Mouse (Mus musculus) embryonic facial prominence, embryonic 15.5 days (tissue): ENCODE measurements around the gene Abca1. TPM values are rescaled to one million over a fixed set of nuclear protein-coding genes. Genes with fewer than 3 reads are reported as not detected.

Source experiments
- ATAC-seq: fragments of 200-750 bp; cut with Nextera tagmentation; 2 replicates; pipeline ENCODE4 v1.8.0; 2017; ENCODE audit warnings: low read depth, moderate TSS enrichment; ENCODE audit not compliant: insufficient number of reproducible peaks, low FRiP score, low TSS enrichment
- H3K27ac ChIP-seq: fragments of 300-500 bp; sonication (generic); replicated peaks from 2 replicates; pipeline ENCODE4 v1.5.1; 2015; ENCODE audit warnings: mild to moderate bottlenecking, inconsistent platforms
- H3K27me3 ChIP-seq: fragments of 300-500 bp; sonication (generic); 2 replicates; pipeline ENCODE4 v1.6.1; 2015; ENCODE audit warnings: inconsistent platforms
- H3K36me3 ChIP-seq: fragments of 300-500 bp; sonication (generic); 2 replicates; pipeline ENCODE4 v1.6.1; 2015; ENCODE audit warnings: mild to moderate bottlenecking, inconsistent platforms
- H3K4me1 ChIP-seq: fragments of 300-500 bp; sonication (generic); 2 replicates; pipeline ENCODE4 v1.6.1; 2015; ENCODE audit warnings: inconsistent platforms
- H3K4me2 ChIP-seq: fragments of 300-500 bp; sonication (generic); replicated peaks from 2 replicates; pipeline ENCODE4 v1.6.1; 2015; ENCODE audit warnings: mild to moderate bottlenecking, inconsistent platforms
- H3K4me3 ChIP-seq: fragments of 300-500 bp; sonication (generic); replicated peaks from 2 replicates; pipeline ENCODE4 v1.5.1; 2015; ENCODE audit warnings: mild to moderate bottlenecking, inconsistent platforms
- H3K9ac ChIP-seq: fragments of 300-500 bp; sonication (generic); 2 replicates; pipeline ENCODE4 v1.6.1; 2015; ENCODE audit warnings: inconsistent platforms
- H3K9me3 ChIP-seq: fragments of 300-500 bp; sonication (generic); replicated peaks from 2 replicates; pipeline ENCODE4 v1.6.1; 2016; ENCODE audit warnings: inconsistent platforms
- WGBS: fragments of 180-500 bp; shearing (Covaris S2); methylation state at CpG from one replicate; pipeline ENCODE4 v1.1.7; 2015; 5-methylcytosine and 5-hydroxymethylcytosine counted together
- polyA plus RNA-seq: library from polyadenylated mRNA; unstranded; fragments of >200 nt; fragmentation: Nextera tagmentation; extraction: Ambion mirVana; gene quantifications from 2 replicates; pipeline ENCODE4 v1.2.1, GENCODE M21; 2015

The Abca1 gene
- polyA plus RNA-seq, 1 experiment from 2014 or later, result 8.2 TPM

GRCm38 (mm10) chr4:53149644-53150043 is 10.1 kb downstream of the Abca1 start:
- no peak for ATAC-seq
- H3K4me1 ChIP-seq, result peaks cover 14% of the 10 kb centered on the region; the same call in 1 of the 2 replicates
- no peak overlapping the region for H3K4me3 ChIP-seq
- H3K27me3 ChIP-seq, result no peaks in the 10 kb centered on the region
- H3K36me3 ChIP-seq, result no peaks in the 10 kb centered on the region
- no peak overlapping the region for H3K4me2 ChIP-seq
- H3K27ac ChIP-seq, result no peak overlapping the region
- no peaks in the 10 kb centered on the region for H3K9me3 ChIP-seq
- 93% methylated on average over 4 of the region's 5 CpGs for WGBS
- H3K9ac ChIP-seq, result no peak overlapping the region

- Histone ChIP-seq H3K4me2 (no peak overlapping the region), H3K9me3 (no peaks in the 10 kb centered on the region), H3K36me3 (no peaks in the 10 kb centered on the region), H3K27me3 (no peaks in the 10 kb centered on the region), H3K4me1 (peaks cover 14% of the 10 kb centered on the region; the same call in 1 of the 2 replicates), H3K9ac (no peak overlapping the region), H3K27ac (no peak overlapping the region), H3K4me3 (no peak overlapping the region)
- ATAC-seq, result no peak
- 81% methylated on average over 2 of the region's 2 CpGs for WGBS
These were observed 10.9 kb downstream of the Abca1 start for GRCm38 (mm10) chr4:53148817-53149216.

- 10% methylated on average over 2 of the region's 2 CpGs for WGBS
These were observed 12.2 kb downstream of the Abca1 start for GRCm38 (mm10) chr4:53147454-53147853.

GRCm38 (mm10) chr4:53147046-53147445 is 12.6 kb downstream of the Abca1 start:
- H3K4me2 ChIP-seq, result no peak overlapping the region
- WGBS, result 43% methylated on average over 4 of the region's 4 CpGs
- H3K4me3 ChIP-seq, result no peak overlapping the region
- peaks cover 14% of the 10 kb centered on the region; the same call in 1 of the 2 replicates for H3K4me1 ChIP-seq
- no peak overlapping the region for H3K27ac ChIP-seq
- H3K27me3 ChIP-seq, result no peaks in the 10 kb centered on the region
- no peak overlapping the region for H3K9ac ChIP-seq
- 0 out of 2 replicates have a peak, but pooled peaks cover 4% of the 10 kb centered on the region for H3K36me3 ChIP-seq
- no peak for ATAC-seq
- no peaks in the 10 kb centered on the region for H3K9me3 ChIP-seq

More at GRCm38 (mm10) chr4:53147454-53147853, 12.2 kb downstream of the Abca1 start:
- peaks cover 14% of the 10 kb centered on the region; the same call in 1 of the 2 replicates for H3K4me1 ChIP-seq
- H3K27ac ChIP-seq, result no peak overlapping the region
- H3K9me3 ChIP-seq, result no peaks in the 10 kb centered on the region
- H3K4me2 ChIP-seq, result no peak overlapping the region
- H3K27me3 ChIP-seq, result no peaks in the 10 kb centered on the region
- no peak overlapping the region for H3K4me3 ChIP-seq
- no peak overlapping the region for H3K9ac ChIP-seq
- 0 out of 2 replicates have a peak, but pooled peaks cover 4% of the 10 kb centered on the region for H3K36me3 ChIP-seq
- ATAC-seq, result no peak

- no peak overlapping the region for H3K4me3 ChIP-seq
- H3K27ac ChIP-seq, result no peak overlapping the region
- H3K4me2 ChIP-seq, result no peak overlapping the region
- H3K4me1 ChIP-seq, result peaks cover 14% of the 10 kb centered on the region; the same call in 1 of the 2 replicates
- H3K36me3 ChIP-seq, result 0 out of 2 replicates have a peak, but pooled peaks cover 4% of the 10 kb centered on the region
- WGBS, result 79% methylated on average over 12 of the region's 12 CpGs
- no peak overlapping the region for H3K9ac ChIP-seq
- ATAC-seq, result no peak
- H3K9me3 ChIP-seq, result no peaks in the 10 kb centered on the region
- no peaks in the 10 kb centered on the region for H3K27me3 ChIP-seq
These were observed 13.3 kb downstream of the Abca1 start for GRCm38 (mm10) chr4:53146227-53146949.

- no peak for ATAC-seq
- H3K27me3 ChIP-seq, result no peaks in the 10 kb centered on the region
- no peaks in the 10 kb centered on the region for H3K9me3 ChIP-seq
- 86% methylated on average over 12 of the region's 12 CpGs for WGBS
- H3K4me3 ChIP-seq, result no peak overlapping the region
- no peak overlapping the region for H3K27ac ChIP-seq
- peaks cover 11% of the 10 kb centered on the region; the same call in 1 of the 2 replicates for H3K4me1 ChIP-seq
- H3K36me3 ChIP-seq, result 0 out of 2 replicates have a peak, but pooled peaks cover 4% of the 10 kb centered on the region
- no peak overlapping the region for H3K9ac ChIP-seq
- no peak overlapping the region for H3K4me2 ChIP-seq
These were observed 14.1 kb downstream of the Abca1 start for GRCm38 (mm10) chr4:53145434-53146168.

GRCm38 (mm10) chr4:53144571-53144970 is 15.1 kb downstream of the Abca1 start:
- H3K27ac ChIP-seq, result no peak overlapping the region
- no peaks in the 10 kb centered on the region for H3K27me3 ChIP-seq
- H3K9ac ChIP-seq, result no peak overlapping the region
- no peak for ATAC-seq
- no peak overlapping the region for H3K4me2 ChIP-seq
- H3K4me3 ChIP-seq, result no peak overlapping the region
- 0 out of 2 replicates have a peak, but pooled peaks cover 4% of the 10 kb centered on the region for H3K36me3 ChIP-seq
- WGBS, result 81% methylated on average over 10 of the region's 10 CpGs
- H3K4me1 ChIP-seq, result 0 out of 2 replicates have a peak, but pooled peaks cover 8% of the 10 kb centered on the region
- H3K9me3 ChIP-seq, result no peaks in the 10 kb centered on the region

- 69% methylated on average over 8 of the region's 8 CpGs for WGBS
- no peak overlapping the region for H3K4me3 ChIP-seq
- no peak overlapping the region for H3K27ac ChIP-seq
- H3K27me3 ChIP-seq, result no peaks in the 10 kb centered on the region
- no peaks in the 10 kb centered on the region for H3K9me3 ChIP-seq
- H3K4me1 ChIP-seq, result 0 out of 2 replicates have a peak, but pooled peaks cover 8% of the 10 kb centered on the region
- H3K4me2 ChIP-seq, result no peak overlapping the region
- ATAC-seq, result no peak
- H3K36me3 ChIP-seq, result 0 out of 2 replicates have a peak, but pooled peaks cover 4% of the 10 kb centered on the region
- no peak overlapping the region for H3K9ac ChIP-seq
These were observed 15.7 kb downstream of the Abca1 start for GRCm38 (mm10) chr4:53144021-53144420.

- Histone ChIP-seq H3K9me3 (no peaks in the 10 kb centered on the region), H3K36me3 (0 out of 2 replicates have a peak, but pooled peaks cover 4% of the 10 kb centered on the region), H3K4me3 (no peak overlapping the region), H3K4me1 (no peaks in the 10 kb centered on the region), H3K9ac (no peak overlapping the region), H3K27me3 (no peaks in the 10 kb centered on the region), H3K4me2 (no peak overlapping the region), H3K27ac (no peak overlapping the region)
- 91% methylated on average over 6 of the region's 6 CpGs for WGBS
- no peak for ATAC-seq
These were observed 19.0 kb downstream of the Abca1 start for GRCm38 (mm10) chr4:53140678-53141077.

- no peak overlapping the region for H3K4me3 ChIP-seq
- 87% methylated on average over 2 of the region's 2 CpGs for WGBS
- no peaks in the 10 kb centered on the region for H3K27me3 ChIP-seq
These were observed 20.2 kb downstream of the Abca1 start for GRCm38 (mm10) chr4:53139495-53139894.

GRCm38 (mm10) chr4:53138974-53139373 is 20.7 kb downstream of the Abca1 start:
- H3K27ac ChIP-seq, result no peak overlapping the region
- WGBS, result 90% methylated on average over 3 of the region's 3 CpGs
- H3K27me3 ChIP-seq, result no peaks in the 10 kb centered on the region
- no peak overlapping the region for H3K4me2 ChIP-seq
- H3K9ac ChIP-seq, result no peak overlapping the region
- no peak for ATAC-seq
- 0 out of 2 replicates have a peak, but pooled peaks cover 4% of the 10 kb centered on the region for H3K36me3 ChIP-seq
- no peaks in the 10 kb centered on the region for H3K4me1 ChIP-seq
- no peak overlapping the region for H3K4me3 ChIP-seq
- H3K9me3 ChIP-seq, result no peaks in the 10 kb centered on the region

More at GRCm38 (mm10) chr4:53139495-53139894, 20.2 kb downstream of the Abca1 start:
- Histone ChIP-seq H3K4me1 (no peaks in the 10 kb centered on the region), H3K27ac (no peak overlapping the region), H3K36me3 (0 out of 2 replicates have a peak, but pooled peaks cover 4% of the 10 kb centered on the region), H3K9me3 (no peaks in the 10 kb centered on the region), H3K9ac (no peak overlapping the region), H3K4me2 (no peak overlapping the region)
- ATAC-seq, result no peak
